Comparison of ENCODE assay signal across 9 mouse cellular contexts in the genomic region with DNA sequence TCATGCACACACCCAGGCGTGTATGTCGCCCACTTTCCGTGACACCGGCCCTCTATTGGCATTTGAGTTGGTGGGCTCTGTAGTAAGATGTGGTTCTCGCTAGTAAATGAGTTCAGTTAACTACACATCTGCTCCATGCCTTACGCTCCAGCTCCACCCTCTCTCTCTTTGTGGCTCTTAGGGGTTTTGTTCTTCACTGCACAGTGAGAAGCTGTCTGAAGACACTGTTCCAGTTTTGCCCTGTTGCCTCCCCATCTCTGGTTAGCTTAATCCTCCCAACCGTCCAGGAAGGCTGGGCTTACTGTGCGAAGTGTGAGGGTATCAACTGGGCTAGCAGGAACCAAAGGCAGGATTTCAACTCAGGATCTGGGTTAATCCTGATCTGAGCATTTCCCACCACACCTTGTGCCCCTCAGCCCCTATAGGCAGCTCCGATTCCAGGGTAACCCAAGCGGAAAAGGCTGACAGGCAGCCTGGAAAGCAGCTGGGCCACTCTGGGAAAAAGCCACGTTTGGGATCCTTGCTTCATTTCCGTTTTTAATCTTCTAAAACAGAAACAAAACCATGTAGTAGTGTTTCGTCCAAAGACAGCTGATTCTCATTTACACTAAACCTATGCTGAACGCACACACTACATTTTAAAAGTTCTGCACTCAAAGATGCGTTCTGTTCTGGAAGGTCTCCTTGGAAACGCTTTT. TPM values are rescaled to one million over a fixed set of nuclear protein-coding genes. Genes with fewer than 3 reads are reported as not detected.
A peak's percentile ranks its signal among the peaks of the same experiment; 100 is the strongest.
DNase-seq lines count a peak whose midpoint lies in the region; ATAC-seq lines count a peak whose summit lies in the region.
"Had no signal": no experiment of that assay in that cellular context is flagged by ENCODE, and none has a peak within 500 bp of the region (broad histone marks: within the 10 kb centered on the region; RNA-seq: fewer than 3 reads in every experiment).

No protein-coding gene starts in this region.

- no peak overlapping the region for H3K4me3 ChIP-seq in kidney, embryonic 14.5 days (ENCODE audit: low read length)
- no peak overlapping the region for H3K4me3 ChIP-seq in hindbrain, embryonic 11.5 days (ENCODE audit: low read depth, low read length)
- H3K4me3 ChIP-seq in neural tube, embryonic 13.5 days, result no peak overlapping the region
- H3K4me3 ChIP-seq: lung, embryonic 15.5 days had no signal

- intact Hi-C loops in left cerebral cortex, postnatal 25 days (cut with DNase I), result no loop called here

- H3K36me3 ChIP-seq in kidney, embryonic 14.5 days (ENCODE audit: control insufficient read depth, insufficient read depth, low read length), result no peaks in the 10 kb centered on the region
- H3K36me3 ChIP-seq in hindbrain, embryonic 11.5 days (ENCODE audit: control insufficient read depth, insufficient read depth, low read length), result no peaks in the 10 kb centered on the region
- H3K36me3 ChIP-seq in neural tube, embryonic 13.5 days, result no peaks in the 10 kb centered on the region
- H3K36me3 ChIP-seq: lung, embryonic 15.5 days had no signal

- no peak for ATAC-seq in kidney, embryonic 14.5 days (ENCODE audit: low FRiP score, low TSS enrichment)
- ATAC-seq in hindbrain, embryonic 11.5 days (ENCODE audit: low FRiP score), result no peak
- no peak for ATAC-seq in neural tube, embryonic 13.5 days (ENCODE audit: low read depth)
- ATAC-seq in monocyte, adult 5-6 weeks (replicated peaks; ENCODE audit: insufficient number of reproducible peaks, low FRiP score, low TSS enrichment, poor library complexity, severe bottlenecking), result no peak

- no peak overlapping the region for H3K4me2 ChIP-seq in kidney, embryonic 14.5 days (replicated peaks; ENCODE audit: low read depth, low read length)
- H3K4me2 ChIP-seq in hindbrain, embryonic 11.5 days (replicated peaks; ENCODE audit: low read depth, low read length), result no peak overlapping the region
- no peak overlapping the region for H3K4me2 ChIP-seq in neural tube, embryonic 13.5 days
- H3K4me2 ChIP-seq: lung, embryonic 15.5 days had no signal

- 53% methylated on average over 16 of the region's 16 CpGs for WGBS in kidney, embryonic 14.5 days
- 50% methylated on average over 16 of the region's 16 CpGs for WGBS in hindbrain, embryonic 11.5 days
- WGBS in neural tube, embryonic 13.5 days, result 42% methylated on average over 16 of the region's 16 CpGs

- H3K9ac ChIP-seq in kidney, embryonic 14.5 days (ENCODE audit: low read depth, low read length), result no peak overlapping the region
- no peak overlapping the region for H3K9ac ChIP-seq in hindbrain, embryonic 11.5 days (ENCODE audit: low read depth, low read length)
- H3K9ac ChIP-seq in neural tube, embryonic 13.5 days, result peak overlapping the region; percentile 31; the same call in 1 of the 2 replicates
- H3K9ac ChIP-seq: lung, embryonic 15.5 days had no signal

- H3K4me1 ChIP-seq in kidney, embryonic 14.5 days (ENCODE audit: control insufficient read depth, insufficient read depth, low read length), result peaks cover 64% of the 10 kb centered on the region
- H3K4me1 ChIP-seq in hindbrain, embryonic 11.5 days (replicated peaks; ENCODE audit: control insufficient read depth, insufficient read depth, low read length), result peaks cover 27% of the 10 kb centered on the region
- H3K4me1 ChIP-seq in neural tube, embryonic 13.5 days (replicated peaks), result peaks cover 97% of the 10 kb centered on the region

- peak overlapping the region; percentile 71 for H3K27ac ChIP-seq in kidney, embryonic 14.5 days (ENCODE audit: low read depth, low read length)
- H3K27ac ChIP-seq in hindbrain, embryonic 11.5 days (ENCODE audit: low read depth, low read length), result peak overlapping the region; percentile 24; the same call in 1 of the 2 replicates
- peak overlapping the region; percentile 7 for H3K27ac ChIP-seq in neural tube, embryonic 13.5 days (replicated peaks)
- H3K27ac ChIP-seq: lung, embryonic 15.5 days had no signal

- no peaks in the 10 kb centered on the region for H3K9me3 ChIP-seq in kidney, embryonic 14.5 days (ENCODE audit: control insufficient read depth, low read length)
- H3K9me3 ChIP-seq in hindbrain, embryonic 11.5 days (ENCODE audit: control insufficient read depth, low read length), result no peaks in the 10 kb centered on the region
- no peaks in the 10 kb centered on the region for H3K9me3 ChIP-seq in neural tube, embryonic 13.5 days
- H3K9me3 ChIP-seq: lung, embryonic 15.5 days had no signal

- H3K27me3 ChIP-seq in kidney, embryonic 14.5 days (ENCODE audit: control insufficient read depth, insufficient read depth, low read length), result no peaks in the 10 kb centered on the region
- H3K27me3 ChIP-seq in hindbrain, embryonic 11.5 days (ENCODE audit: control insufficient read depth, insufficient read depth, low read length), result no peaks in the 10 kb centered on the region
- no peaks in the 10 kb centered on the region for H3K27me3 ChIP-seq in neural tube, embryonic 13.5 days
- H3K27me3 ChIP-seq: lung, embryonic 15.5 days had no signal

- DNase-seq in embryo, embryonic 10.5 days (ENCODE audit: low spot score), result peak; percentile 50
- DNase-seq in embryo, embryonic 10 days (ENCODE audit: low spot score), result no peak
- DNase-seq in kidney, postnatal 25 days, result no peak
- DNase-seq in hindbrain, embryonic 11.5 days (ENCODE audit: low spot score), result no peak
- DNase-seq in left cerebral cortex, postnatal 25 days (ENCODE audit: low spot score in 2 of 2), result no peak

RNA-seq across cellular contexts. Expression of gene Nxn, which starts 45.9 kb away (rescaled TPM):
- polyA plus RNA-seq in kidney, embryonic 14.5 days (2014; fragmentation: Nextera tagmentation; extraction: Ambion mirVana), result 29.3 and 38.0 TPM in 2 replicates
- 40.0 and 45.2 TPM in 2 replicates for polyA plus RNA-seq in hindbrain, embryonic 11.5 days (2014; fragmentation: Nextera tagmentation; extraction: Ambion mirVana)
- 36.4 and 38.7 TPM in 2 replicates for polyA plus RNA-seq in neural tube, embryonic 13.5 days (2015; fragmentation: Nextera tagmentation; extraction: Ambion mirVana)
- 1.9 to 5.8 TPM (median 2.8 TPM) in 3 replicates for total RNA-seq in monocyte, adult 5-6 weeks (2017)
- total RNA-seq in left cerebral cortex, postnatal 25 days (2021), result 10 to 100 TPM; 10.3 to 11.5 TPM

RNA-seq across cellular contexts. Expression of gene Timm22, which starts 53.7 kb away (rescaled TPM):
- polyA plus RNA-seq in kidney, embryonic 14.5 days (2014; fragmentation: Nextera tagmentation; extraction: Ambion mirVana), result 113 and 139 TPM in 2 replicates
- 113 and 116 TPM in 2 replicates for polyA plus RNA-seq in hindbrain, embryonic 11.5 days (2014; fragmentation: Nextera tagmentation; extraction: Ambion mirVana)
- 103 and 124 TPM in 2 replicates for polyA plus RNA-seq in neural tube, embryonic 13.5 days (2015; fragmentation: Nextera tagmentation; extraction: Ambion mirVana)
- total RNA-seq in monocyte, adult 5-6 weeks (2017), result 6.4 to 10.2 TPM (median 8.2 TPM) in 3 replicates
- 10 to 100 TPM; 36.3 to 37.3 TPM for total RNA-seq in left cerebral cortex, postnatal 25 days (2021)

Comparison
In these comparisons a context has a peak if more than half of its experiments do, and no peak if none do; other contexts are left out.
1. H3K27ac ChIP-seq: peak in every context shown above with its lines; median percentile 71 in kidney, embryonic 14.5 days; 24 in hindbrain, embryonic 11.5 days; 7 in neural tube, embryonic 13.5 days.